Mouse (Mus musculus) macrophage (primary cell): ENCODE measurements at regions not wholly inside any gene's neighbourhood (a gene's known extent, or its start where the extent isn't known, plus 50 kb on each side); places are given as distances from the start of the nearest gene placed in this dataset.

Experiments
- H3K27ac ChIP-seq: fragments of 350-480 bp; formaldehyde crosslinking; 2 replicates; pipeline ENCODE4 v1.9.0; 2021
- H3K36me3 ChIP-seq: fragments of 350-480 bp; formaldehyde crosslinking; 2 replicates; pipeline ENCODE4 v1.9.0; 2021; ENCODE audit errors: inconsistent target
- H3K4me3 ChIP-seq: fragments of 350-480 bp; formaldehyde crosslinking; 2 replicates; pipeline ENCODE4 v1.9.0; 2021; ENCODE audit errors: inconsistent target
- H3K79me2 ChIP-seq: fragments of 350-480 bp; formaldehyde crosslinking; 2 replicates; pipeline ENCODE4 v1.9.0; 2021; ENCODE audit errors: inconsistent target
- WGBS: methylation state at CpG from one replicate; pipeline ENCODE4 v1.1.7; 2026; ENCODE audit warnings: inconsistent platforms; ENCODE audit not compliant: missing documents; 5-methylcytosine and 5-hydroxymethylcytosine counted together

DNA sequence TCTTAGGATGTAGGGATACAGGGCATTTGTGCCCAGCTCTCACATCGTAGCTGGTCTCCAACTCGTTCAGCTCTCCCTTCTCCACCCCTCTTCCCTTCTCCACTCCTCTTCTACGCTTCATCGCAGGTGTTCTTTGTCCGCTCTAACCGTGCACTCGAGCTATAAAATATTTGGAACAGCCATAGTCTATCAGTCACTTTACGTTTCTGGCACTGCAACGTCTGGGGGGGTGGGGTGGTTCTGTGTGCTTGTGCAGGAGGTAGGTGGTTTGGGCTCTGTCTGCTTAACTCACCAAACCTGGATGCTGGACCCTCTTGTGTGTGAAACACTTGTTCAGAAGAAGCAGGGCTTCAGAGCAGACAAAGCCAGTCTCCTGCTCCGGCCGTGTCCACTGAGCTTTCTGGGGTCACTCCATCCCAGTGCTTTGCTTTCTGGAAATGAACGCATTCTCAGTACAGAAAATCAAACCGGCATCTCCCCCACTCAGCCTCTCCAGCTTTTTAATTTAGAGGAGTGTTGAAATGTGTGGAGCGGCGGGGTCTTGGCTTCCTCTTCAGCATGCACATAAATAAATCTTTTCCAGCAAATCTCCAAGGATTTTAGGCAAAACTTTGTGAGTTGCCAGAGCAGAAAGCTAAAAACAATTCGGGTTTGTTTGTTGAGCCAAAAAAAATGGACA is 181.3 kb upstream of the Mgmt start:
- Histone ChIP-seq H3K27ac (no peak overlapping the region), H3K79me2 (no peaks in the 10 kb centered on the region), H3K4me3 (no peak overlapping the region), H3K36me3 (no peaks in the 10 kb centered on the region)
- WGBS, result 82% methylated on average over 14 of the region's 16 CpGs

- Histone ChIP-seq H3K79me2 (no peaks in the 10 kb centered on the region), H3K27ac (no peak overlapping the region), H3K36me3 (no peaks in the 10 kb centered on the region), H3K4me3 (no peak overlapping the region)
- WGBS, result 75% methylated on average over 1 of the region's 1 CpGs
Observed at GRCm38 (mm10) chr7:136727628-136728402, 166.6 kb upstream of the Mgmt start.

DNA sequence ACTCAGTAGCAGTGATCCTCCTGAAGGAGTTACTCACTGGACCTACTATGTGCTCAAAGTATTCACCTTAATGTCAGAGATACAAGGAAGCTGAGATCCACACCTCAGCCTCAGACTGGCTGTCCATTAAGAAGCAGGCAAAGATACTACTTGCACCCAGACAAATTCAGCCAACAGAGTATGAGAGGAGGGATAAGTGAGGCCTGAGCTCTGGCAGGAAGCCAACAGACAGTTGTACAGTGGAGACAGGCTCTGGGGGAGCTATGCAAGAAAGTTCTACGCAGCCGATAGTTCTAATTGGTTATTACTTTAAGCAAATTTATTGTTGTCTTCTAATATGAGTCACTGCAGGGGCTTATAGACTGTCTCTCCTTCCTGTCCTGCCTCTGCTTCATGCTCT is 152.2 kb upstream of the Mgmt start:
- WGBS, result 84% methylated on average over 2 of the region's 2 CpGs
- H3K27ac ChIP-seq, result no peak overlapping the region
- H3K4me3 ChIP-seq, result no peak overlapping the region
- no peaks in the 10 kb centered on the region for H3K36me3 ChIP-seq
- H3K79me2 ChIP-seq, result no peaks in the 10 kb centered on the region

- no peaks in the 10 kb centered on the region for H3K36me3 ChIP-seq
- H3K4me3 ChIP-seq, result no peak overlapping the region
- no peak overlapping the region for H3K27ac ChIP-seq
- no peaks in the 10 kb centered on the region for H3K79me2 ChIP-seq
- WGBS, result 88% methylated on average over 8 of the region's 8 CpGs
Observed at GRCm38 (mm10) chr7:136745412-136745811, 149.0 kb upstream of the Mgmt start.

DNA sequence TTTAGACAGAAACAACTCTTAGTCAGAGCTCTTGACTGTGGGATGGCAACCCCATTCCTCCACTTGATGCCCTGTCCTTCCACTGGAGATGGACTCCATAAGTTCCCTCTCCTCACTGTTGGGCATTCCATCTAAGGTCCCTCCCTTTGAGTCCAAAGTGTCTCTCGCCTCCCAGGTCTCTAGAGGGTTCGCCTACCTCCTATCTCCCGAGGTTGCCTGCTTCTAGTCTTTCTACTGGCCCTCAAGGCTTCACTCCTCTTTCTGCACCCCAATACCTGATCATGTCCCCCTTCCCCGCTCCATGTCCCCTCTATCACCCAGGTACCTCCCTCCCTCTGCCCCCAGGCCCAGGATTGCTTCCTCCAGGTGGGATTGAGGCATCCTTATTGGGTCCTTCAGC is 142.9 kb upstream of the Mgmt start:
- 88% methylated on average over 4 of the region's 4 CpGs for WGBS

DNA sequence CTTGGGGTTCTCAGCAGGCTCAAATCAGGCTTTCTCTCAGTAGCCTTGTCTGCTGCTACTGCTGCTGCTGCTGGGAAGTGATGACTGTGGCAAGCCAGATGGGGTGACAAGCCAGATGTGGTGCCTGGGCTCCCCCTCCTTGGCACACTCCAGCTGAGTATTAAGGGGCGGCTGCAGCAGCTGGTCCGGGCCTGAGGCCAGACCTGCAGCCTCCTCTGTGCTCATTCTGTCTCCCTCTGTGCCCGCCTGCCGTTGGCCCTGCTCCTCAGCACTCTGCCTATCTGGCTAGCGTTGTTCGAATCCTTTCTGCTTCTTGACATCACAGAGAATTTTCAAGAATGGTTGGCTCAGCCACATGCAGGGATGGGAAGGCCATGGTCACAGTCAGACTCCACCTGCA is 139.6 kb upstream of the Mgmt start:
- no peak overlapping the region for H3K27ac ChIP-seq

More for the DNA sequence above, 142.9 kb upstream of the Mgmt start:
- H3K27ac ChIP-seq, result no peak overlapping the region
- H3K79me2 ChIP-seq, result no peaks in the 10 kb centered on the region
- no peaks in the 10 kb centered on the region for H3K36me3 ChIP-seq
- H3K4me3 ChIP-seq, result no peak overlapping the region

DNA sequence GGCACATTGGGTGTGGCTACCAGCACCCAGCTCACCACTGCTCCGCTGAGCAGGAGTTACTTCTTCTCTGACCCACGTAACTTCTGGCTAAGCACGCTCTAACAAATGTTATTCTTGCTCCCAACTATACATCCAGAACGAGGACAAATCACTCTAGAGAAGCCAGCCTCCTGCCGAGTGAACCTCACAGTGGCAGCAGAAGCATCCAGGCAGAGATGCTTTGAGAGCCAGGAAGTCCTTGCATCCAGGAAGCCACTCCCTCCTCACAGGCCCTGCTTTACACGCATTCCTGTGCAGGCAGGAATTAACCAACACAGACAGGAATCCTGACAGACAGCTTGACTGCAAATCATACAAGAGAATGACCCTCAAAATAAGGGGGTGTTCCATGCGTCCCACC is 129.4 kb upstream of the Mgmt start:
- H3K27ac ChIP-seq, result no peak overlapping the region
- H3K36me3 ChIP-seq, result no peaks in the 10 kb centered on the region
- WGBS, result 49% methylated on average over 7 of the region's 7 CpGs
- H3K4me3 ChIP-seq, result no peak overlapping the region
- H3K79me2 ChIP-seq, result no peaks in the 10 kb centered on the region

More for the DNA sequence above, 139.6 kb upstream of the Mgmt start:
- Histone ChIP-seq H3K36me3 (no peaks in the 10 kb centered on the region), H3K4me3 (no peak overlapping the region), H3K79me2 (no peaks in the 10 kb centered on the region)
- WGBS, result 96% methylated on average over 6 of the region's 6 CpGs

- no peaks in the 10 kb centered on the region for H3K36me3 ChIP-seq
- no peak overlapping the region for H3K27ac ChIP-seq
- no peaks in the 10 kb centered on the region for H3K79me2 ChIP-seq
- H3K4me3 ChIP-seq, result no peak overlapping the region
- WGBS, result 85% methylated on average over 9 of the region's 9 CpGs
Observed at GRCm38 (mm10) chr7:136767231-136767630, 127.2 kb upstream of the Mgmt start.

- Histone ChIP-seq H3K4me3 (no peak overlapping the region), H3K79me2 (no peaks in the 10 kb centered on the region), H3K36me3 (no peaks in the 10 kb centered on the region), H3K27ac (no peak overlapping the region)
- 93% methylated on average over 11 of the region's 11 CpGs for WGBS
Observed at GRCm38 (mm10) chr7:136780708-136781107, 113.7 kb upstream of the Mgmt start.

DNA sequence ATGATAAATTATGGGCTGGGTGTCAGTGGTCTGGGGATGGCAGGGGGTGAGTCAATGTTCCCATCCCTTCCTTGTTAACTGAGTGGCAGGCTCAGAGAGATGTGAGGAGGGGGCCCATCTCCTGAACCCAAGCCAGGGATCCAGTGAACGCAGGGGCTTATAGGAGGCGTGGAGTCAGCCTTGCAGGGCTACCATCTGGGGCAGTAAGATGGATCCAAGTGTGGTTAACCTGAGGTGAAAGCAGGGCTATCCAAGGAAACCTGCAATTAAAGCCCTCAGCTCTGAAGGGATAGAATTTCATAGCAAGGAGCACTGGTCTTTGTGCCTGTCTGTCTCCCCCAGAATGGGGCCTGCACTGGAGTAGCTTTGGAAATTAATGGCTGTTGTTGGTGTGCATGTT is 103.3 kb upstream of the Mgmt start:
- H3K27ac ChIP-seq, result no peak overlapping the region
- H3K36me3 ChIP-seq, result no peaks in the 10 kb centered on the region
- H3K79me2 ChIP-seq, result no peaks in the 10 kb centered on the region
- 91% methylated on average over 2 of the region's 2 CpGs for WGBS
- H3K4me3 ChIP-seq, result no peak overlapping the region

- Histone ChIP-seq H3K79me2 (no peaks in the 10 kb centered on the region), H3K27ac (no peak overlapping the region), H3K4me3 (no peak overlapping the region), H3K36me3 (no peaks in the 10 kb centered on the region)
- 84% methylated on average over 5 of the region's 5 CpGs for WGBS
Observed at GRCm38 (mm10) chr7:136792131-136792530, 102.3 kb upstream of the Mgmt start.

- no peak overlapping the region for H3K27ac ChIP-seq
- H3K79me2 ChIP-seq, result no peaks in the 10 kb centered on the region
- H3K36me3 ChIP-seq, result no peaks in the 10 kb centered on the region
- no peak overlapping the region for H3K4me3 ChIP-seq
Observed at GRCm38 (mm10) chr7:136796415-136796814, 98.0 kb upstream of the Mgmt start.

DNA sequence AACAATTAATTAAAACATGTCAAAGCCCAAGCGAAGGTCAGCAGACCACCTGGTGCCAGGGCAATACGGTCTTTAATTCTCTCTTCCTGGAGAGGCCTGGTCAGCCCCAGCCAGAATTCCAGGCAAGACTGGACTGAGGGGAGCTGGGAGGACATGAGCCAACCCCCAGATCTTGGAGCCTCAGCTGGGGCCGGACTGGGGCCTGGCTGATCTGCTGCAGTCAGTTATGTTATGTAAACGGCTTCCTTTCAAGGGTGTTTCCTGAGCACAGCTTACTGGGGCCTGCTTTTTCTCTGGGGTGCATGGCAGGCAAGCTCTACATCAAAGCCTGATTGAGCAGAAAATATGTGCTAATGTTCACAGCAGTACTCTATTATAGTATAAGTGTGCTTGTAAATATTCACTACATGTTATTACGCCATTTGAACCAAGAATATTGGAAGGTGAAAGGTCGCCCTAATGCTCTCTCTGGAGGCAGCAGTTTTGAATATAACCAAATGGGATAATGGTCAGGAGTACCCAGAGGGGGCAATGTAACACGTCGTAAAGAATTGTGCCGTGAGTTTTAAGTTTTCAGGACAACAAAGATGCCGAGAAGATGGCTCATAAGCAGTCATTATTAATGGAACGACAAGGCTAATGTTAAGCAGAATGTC is 96.5 kb upstream of the Mgmt start:
- Histone ChIP-seq H3K79me2 (no peaks in the 10 kb centered on the region), H3K36me3 (no peaks in the 10 kb centered on the region), H3K4me3 (no peak overlapping the region), H3K27ac (no peak overlapping the region)
- WGBS, result 68% methylated on average over 11 of the region's 11 CpGs

DNA sequence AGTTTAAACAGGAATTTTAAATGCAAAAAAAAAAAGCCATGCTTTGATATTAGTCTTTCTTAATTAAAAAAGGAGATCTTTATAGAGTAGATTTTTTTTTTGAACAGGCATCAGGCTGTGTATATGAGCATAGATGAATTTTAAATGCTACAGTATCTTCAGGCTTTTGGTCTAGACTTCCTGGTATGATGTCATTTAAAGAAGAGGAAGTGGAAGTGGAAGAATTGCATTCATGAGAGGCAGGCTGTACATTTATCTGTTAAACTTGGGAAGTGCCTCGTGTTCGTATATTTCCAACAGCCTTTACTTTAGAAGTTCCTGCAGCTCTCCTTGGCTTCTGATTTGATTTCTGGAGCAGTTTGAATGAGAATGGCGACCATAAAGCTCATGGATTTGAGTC is 95.8 kb upstream of the Mgmt start:
- Histone ChIP-seq H3K36me3 (no peaks in the 10 kb centered on the region), H3K79me2 (no peaks in the 10 kb centered on the region), H3K4me3 (no peak overlapping the region), H3K27ac (no peak overlapping the region)
- WGBS, result 41% methylated on average over 3 of the region's 3 CpGs

- WGBS, result 97% methylated on average over 6 of the region's 6 CpGs
- Histone ChIP-seq H3K4me3 (no peak overlapping the region), H3K36me3 (no peaks in the 10 kb centered on the region), H3K27ac (no peak overlapping the region), H3K79me2 (no peaks in the 10 kb centered on the region)
Observed at GRCm38 (mm10) chr7:136807101-136807500, 87.3 kb upstream of the Mgmt start.
